Mouse (Mus musculus) CD4-positive helper T cell, adult 2 months (primary cell): ENCODE measurements around the gene Igflr1.

Experiments
- DNase-seq: peaks from one replicate; pipeline ENCODE4 v3.0.0-alpha.2; 2012; ENCODE audit warnings: low read depth, missing footprints, low spot score

Gene Igflr1

GRCm38 (mm10) chr7:30588676-30589434 is 23.6 kb downstream of the Igflr1 start, which contains the start of gene Kmt2b:
TSS of gene Kmt2b (minus strand) at chr7:30588726.
- DNase-seq: peak; percentile 95

- DNase-seq: peak; percentile 72
Measured at GRCm38 (mm10) chr7:30589435-30590301, 24.4 kb downstream of the Igflr1 start.

DNA sequence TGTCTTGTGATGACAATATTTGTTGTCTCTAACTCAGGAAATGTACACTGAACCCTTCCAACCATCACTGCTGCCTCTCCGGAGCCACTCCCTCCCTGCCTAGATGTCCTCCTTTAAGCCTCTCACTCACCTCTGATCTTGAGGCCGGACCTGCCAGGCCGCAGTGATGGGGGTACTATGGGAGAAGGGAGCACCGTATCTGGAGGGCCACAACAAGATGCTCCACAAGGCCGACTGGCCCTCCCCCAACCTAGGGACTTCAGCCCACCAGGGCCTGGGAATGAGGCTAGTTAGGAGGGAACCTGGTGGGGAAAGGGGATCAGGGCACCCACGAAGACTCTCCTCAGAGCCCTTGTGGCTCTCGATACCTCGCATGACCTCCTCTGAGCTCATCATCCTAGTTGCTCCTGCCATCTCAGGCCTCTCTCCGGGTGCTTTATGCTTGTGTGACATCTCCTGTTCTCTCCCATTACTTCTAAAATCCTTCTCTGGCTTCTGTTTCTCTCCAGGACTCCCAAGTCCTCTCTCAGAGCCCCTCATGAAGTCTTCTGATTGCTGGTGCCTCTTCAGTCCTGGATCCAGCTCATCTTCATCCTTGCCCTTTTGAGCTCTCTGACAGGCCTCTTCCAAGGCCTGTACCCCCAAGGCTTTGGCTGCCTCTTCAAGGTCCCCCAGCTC is 25.8 kb downstream of the Igflr1 start:
- DNase-seq: no peak

- no peak for DNase-seq
Measured at GRCm38 (mm10) chr7:30591605-30591951, 26.4 kb downstream of the Igflr1 start.

GRCm38 (mm10) chr7:30592772-30593423 is 27.7 kb downstream of the Igflr1 start:
- peak; percentile 44 for DNase-seq

DNA sequence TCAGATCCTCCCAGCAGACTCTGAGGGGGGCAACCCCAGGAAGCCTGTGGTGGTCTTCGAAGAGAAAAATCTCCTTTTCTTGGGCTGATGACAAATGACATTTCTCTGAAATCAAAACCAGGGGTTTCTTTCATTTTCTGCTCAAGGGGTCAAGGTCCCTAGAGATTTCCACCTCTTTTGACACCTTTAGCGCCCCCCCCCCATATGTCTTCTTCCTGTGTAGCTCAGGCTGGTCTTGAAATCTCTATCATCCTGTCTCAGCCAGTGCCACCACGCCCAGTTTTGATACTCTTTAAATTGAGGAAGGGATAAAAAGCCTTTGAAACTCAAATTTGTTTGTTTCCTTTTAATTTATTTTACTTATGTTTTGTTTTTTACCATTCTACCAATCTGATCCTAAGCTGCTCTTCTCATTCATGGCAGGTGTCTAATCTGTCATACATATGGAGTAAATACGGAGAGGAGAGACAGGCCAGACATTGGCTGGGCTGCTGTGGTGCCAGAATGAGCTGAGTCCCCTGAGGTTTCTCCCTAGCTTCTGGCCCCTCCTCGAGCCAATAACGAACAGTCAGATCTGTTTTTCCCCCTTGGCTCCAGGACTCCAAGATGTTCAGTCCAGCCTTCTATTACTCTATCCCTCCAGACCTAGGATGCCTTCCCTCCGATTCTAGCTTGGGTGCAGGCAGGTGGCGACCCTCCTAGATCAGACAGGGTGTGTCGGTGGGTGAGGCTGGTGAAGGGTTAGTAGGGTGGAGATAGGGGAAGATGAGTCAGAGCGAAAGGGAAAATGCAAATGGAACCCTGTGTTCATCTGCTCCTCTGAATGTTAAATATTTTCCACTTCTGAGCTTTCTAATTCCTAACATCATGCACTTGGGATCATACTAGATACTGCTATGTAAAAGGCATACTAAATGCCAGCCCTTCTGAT is 28.6 kb downstream of the Igflr1 start:
- peak; percentile 58 for DNase-seq

GRCm38 (mm10) chr7:30594510-30595024 is 29.3 kb downstream of the Igflr1 start:
- peak; percentile 27 for DNase-seq

DNA sequence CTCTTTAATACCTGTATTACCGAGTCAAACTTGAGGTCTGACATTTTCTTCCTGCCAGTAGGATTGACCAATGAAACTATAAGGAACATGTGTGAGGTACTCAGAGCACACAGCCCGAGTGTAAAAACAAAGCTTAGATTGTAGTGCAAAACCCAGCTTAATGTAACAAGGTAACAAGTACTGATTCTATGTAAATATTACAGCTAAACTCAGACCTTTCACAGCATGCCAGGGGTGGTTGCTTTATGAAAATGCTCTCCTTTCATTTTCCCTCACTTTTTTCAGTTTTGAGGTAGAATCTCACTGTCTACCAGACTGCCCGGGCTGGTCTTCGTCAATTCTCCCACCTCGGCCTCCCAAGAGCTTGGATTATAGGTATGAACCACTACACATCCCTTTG is 30.9 kb downstream of the Igflr1 start:
- DNase-seq: no peak

DNA sequence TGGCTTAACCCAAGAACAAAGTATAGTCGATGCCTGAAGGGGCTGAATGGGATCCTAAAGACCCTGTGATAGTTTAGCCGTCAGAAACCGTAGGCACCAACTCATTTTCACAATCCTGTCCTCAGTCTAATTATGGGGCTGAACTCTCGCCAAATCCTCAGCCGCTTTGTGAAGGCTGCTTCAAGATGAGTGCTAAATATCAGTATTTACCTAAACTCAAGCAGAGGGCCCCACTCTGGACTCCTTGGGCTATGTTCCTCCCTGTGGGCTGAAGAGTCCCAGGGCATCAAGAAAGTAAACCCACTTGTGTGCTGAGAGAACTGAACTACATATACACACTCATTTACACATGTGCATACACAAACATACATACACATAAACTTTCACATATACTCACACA is 31.6 kb downstream of the Igflr1 start:
- no peak for DNase-seq

DNA sequence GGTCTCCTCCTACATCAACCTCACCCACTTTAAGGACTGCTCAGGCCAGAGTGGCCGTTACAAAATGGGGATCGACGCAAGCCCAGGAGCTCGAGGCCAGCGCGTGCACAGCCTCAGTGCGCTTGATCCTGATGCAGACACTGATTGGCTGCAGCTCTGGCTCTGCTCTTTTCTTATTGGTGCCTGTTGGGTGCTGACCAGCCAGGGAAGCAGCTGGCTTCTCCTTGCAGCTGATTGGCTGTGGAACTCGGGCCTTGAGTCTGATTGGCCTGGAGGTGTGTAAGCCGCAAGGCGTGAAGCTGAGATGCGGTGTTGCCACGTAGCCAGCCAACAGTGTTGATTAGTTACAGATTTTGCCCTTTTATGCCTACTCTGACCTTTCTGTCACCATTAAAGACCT is 33.6 kb downstream of the Igflr1 start, which contains the start of gene Zbtb32:
Gene Zbtb32, minus strand, starts transcription at position 124 of the 400 bp plus-strand sequence.
- DNase-seq: no peak

- peak; percentile 79 for DNase-seq
Measured at GRCm38 (mm10) chr7:30599933-30600353, 34.7 kb downstream of the Igflr1 start.

- no peak for DNase-seq
Measured at GRCm38 (mm10) chr7:30600651-30601050, 35.4 kb downstream of the Igflr1 start.

GRCm38 (mm10) chr7:30602583-30602982 is 37.4 kb downstream of the Igflr1 start:
- no peak for DNase-seq

DNA sequence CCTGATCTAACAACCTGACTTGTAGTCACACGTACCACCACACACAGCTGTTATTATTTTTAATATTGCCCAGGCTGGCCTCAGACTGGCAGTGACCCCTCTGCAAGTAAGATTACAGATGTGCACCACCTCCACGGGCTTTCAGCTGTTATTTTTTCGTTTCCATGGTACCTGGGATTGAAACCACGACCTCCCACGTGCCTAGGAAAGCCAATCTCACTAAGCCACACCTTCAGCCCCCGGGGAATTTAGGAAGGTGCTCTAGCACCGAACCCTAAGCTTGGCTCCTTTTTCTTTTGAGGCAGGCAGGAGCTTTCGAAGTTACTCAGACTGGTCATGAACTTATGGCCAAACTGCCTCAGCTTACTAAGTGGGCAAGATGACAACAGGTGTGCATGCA is 39.2 kb downstream of the Igflr1 start:
- DNase-seq: no peak

DNA sequence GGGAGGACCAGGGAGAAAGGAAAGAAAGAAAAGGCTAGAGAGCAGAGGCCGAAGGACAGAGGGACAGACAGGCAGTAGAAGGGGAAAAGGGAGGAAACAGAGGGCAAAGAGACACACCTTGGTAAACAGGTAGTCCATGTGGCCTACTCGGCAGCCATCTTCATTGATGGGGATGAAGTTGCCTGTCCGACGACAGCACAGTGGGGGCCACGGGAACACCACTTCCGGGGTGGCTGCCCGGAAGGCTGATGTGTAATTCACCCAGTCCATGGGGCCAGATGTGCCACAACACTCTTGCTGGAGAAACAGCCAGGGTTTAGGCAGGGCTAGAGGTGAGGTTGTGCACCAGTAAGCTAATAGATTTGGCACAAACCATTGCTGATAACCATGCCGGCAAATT is 39.7 kb downstream of the Igflr1 start:
- DNase-seq: no peak

DNA sequence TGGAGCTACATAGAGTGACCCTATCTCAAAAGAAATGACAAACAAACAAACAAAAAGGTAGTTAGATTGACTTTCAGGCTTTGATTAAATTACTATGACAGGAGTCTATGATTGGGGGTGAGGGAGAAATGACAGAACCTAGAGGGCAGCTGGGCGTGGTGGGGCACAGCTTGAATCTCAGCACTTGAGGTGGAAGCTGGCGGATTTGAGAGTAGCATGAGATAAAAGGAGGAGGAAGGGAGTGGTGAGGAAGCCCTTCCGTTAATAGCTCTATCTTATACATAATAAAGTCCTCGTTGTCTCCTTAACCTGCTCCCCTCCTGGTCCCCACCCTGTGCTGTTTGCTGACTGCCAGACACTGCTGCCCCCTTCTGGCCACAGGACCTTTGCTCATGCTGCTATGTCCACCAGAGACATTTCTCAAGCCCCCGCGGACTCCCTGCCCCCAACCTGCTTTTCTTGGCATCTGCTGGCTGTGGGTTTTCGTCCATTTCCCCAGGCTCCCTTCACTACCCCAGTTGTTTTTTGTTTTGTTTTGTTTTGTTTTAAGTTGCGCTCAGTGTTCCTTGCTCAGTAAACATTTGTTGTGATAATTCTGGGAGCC is 42.6 kb downstream of the Igflr1 start:
- DNase-seq: peak; percentile 78

- no peak for DNase-seq
Measured at GRCm38 (mm10) chr7:30608476-30608875, 43.2 kb downstream of the Igflr1 start.

GRCm38 (mm10) chr7:30610043-30610442 is 44.8 kb downstream of the Igflr1 start:
- DNase-seq: no peak

GRCm38 (mm10) chr7:30612654-30613402 is 47.6 kb downstream of the Igflr1 start, which contains the start of gene Upk1a:
TSS of gene Upk1a (minus strand) at chr7:30612847.
- no peak for DNase-seq
